Mouse (Mus musculus) thymus, postnatal 25 days (tissue): ENCODE data around the gene Plpp2.

Experiments
- DNase-seq: peaks from one replicate; pipeline ENCODE4 v3.0.0; 2022

The Plpp2 gene

GRCm38 (mm10) chr10:79548971-79549723, 15.6 kb upstream of the Plpp2 start:
- DNase-seq: no peak

- no peak for DNase-seq
Observed at GRCm38 (mm10) chr10:79548546-79548945, 14.9 kb upstream of the Plpp2 start.

DNA sequence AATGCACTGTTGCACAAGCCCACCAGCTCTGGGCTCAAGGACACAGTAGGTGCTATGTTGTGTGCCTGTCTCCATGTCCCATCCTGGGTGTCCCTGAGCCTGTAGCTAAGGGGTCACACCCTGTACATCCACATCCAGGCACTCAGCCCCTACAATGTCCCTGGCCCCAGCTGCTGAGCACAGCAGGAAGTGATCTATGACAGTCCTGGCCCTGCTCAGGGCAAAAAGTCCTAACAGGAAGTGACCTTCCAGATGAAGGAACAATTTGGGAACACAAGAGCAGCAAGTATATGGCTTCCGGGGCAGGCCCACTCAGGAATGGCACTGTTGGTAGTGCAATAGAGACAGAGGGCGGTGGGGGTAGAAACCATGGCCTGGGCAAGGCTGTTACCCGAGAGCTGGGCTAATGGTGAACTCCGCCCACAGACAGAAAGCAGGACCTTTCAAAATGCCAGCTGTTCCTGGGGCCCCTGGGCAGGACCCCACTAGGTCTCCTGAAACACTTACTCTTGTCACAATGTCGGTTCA, 13.6 kb upstream of the Plpp2 start:
- no peak for DNase-seq

GRCm38 (mm10) chr10:79546483-79546882, 12.9 kb upstream of the Plpp2 start:
- no peak for DNase-seq

DNA sequence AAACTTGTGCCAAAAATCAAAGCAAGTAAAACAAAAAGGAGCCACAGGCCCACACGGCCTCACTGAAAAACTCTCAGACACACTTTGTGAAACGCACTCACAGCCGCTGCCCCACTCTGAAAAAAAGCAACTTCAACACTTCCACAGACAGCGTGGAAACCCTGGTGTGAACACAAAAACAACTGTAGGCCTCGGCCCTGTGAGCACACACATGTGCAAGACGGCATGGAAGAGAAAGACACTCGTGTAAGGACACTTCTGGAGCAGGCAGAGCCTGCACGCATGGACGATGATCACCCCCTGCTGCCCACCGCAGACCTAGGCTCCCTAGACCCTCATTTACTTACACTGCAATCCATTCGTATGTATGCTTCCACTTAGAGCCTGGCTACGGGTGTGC, 12.3 kb upstream of the Plpp2 start:
- no peak for DNase-seq

DNA sequence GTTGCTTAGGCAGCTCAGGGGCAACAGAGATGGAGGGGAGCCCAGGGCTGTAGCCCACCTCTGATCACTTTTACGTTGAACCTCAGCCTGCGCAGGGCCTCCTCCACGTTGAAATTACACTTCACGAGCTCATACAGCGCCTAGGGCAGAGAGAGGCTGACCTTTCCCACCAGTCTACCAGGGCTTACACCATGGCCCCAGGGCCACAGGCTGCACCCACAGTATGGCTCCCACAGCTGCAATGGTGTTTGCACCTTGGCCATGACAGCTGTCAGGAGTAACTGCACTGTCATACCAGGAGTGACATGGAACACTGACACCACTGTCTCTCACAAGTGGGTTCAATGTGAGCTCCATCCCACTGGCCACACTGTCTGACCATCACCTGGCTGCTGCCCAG, 11.0 kb upstream of the Plpp2 start:
- DNase-seq: no peak

- DNase-seq: no peak
Observed at GRCm38 (mm10) chr10:79543884-79544597, 10.4 kb upstream of the Plpp2 start.

DNA sequence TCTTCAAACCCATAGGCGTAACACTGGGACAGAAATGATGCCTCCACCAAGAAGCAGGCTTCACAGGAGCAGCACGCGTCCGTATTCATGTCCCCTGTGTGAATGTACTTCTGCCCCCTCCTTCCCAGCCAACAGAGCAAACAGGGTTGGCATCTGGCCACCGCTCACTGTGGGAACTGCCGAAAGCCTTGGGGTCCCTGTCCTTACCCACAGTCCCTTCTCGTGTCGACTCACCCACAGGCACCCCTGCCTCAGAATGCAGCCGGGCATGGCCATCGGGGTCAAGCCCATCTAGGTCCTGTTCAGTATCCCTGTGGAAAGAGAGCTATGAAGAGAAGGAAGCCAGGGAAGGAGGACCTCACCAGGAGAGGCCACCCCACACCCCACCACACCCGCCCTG, 8.6 kb upstream of the Plpp2 start:
- no peak for DNase-seq

GRCm38 (mm10) chr10:79541522-79541921, 7.9 kb upstream of the Plpp2 start:
- no peak for DNase-seq

DNA sequence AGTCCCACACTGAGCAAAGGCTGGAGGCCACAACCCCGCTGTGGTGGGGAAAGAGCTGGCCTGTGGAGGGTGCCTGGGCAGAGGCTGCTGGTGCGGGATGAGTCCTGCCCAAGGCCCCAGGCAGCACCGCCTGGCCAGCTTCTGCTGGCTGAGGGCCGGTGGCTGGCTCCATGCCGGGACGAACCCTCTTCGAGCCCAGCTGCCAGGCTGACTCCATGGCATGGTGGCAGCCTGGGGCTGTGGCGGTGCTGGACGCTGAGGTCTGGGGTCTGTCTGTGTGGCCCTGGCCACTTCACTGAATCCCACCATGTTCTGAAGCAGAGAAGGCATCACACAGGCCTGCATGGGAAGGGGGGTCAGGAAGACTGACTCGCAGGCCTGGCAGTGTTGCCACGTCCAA, 7.2 kb upstream of the Plpp2 start:
- DNase-seq: no peak

DNA sequence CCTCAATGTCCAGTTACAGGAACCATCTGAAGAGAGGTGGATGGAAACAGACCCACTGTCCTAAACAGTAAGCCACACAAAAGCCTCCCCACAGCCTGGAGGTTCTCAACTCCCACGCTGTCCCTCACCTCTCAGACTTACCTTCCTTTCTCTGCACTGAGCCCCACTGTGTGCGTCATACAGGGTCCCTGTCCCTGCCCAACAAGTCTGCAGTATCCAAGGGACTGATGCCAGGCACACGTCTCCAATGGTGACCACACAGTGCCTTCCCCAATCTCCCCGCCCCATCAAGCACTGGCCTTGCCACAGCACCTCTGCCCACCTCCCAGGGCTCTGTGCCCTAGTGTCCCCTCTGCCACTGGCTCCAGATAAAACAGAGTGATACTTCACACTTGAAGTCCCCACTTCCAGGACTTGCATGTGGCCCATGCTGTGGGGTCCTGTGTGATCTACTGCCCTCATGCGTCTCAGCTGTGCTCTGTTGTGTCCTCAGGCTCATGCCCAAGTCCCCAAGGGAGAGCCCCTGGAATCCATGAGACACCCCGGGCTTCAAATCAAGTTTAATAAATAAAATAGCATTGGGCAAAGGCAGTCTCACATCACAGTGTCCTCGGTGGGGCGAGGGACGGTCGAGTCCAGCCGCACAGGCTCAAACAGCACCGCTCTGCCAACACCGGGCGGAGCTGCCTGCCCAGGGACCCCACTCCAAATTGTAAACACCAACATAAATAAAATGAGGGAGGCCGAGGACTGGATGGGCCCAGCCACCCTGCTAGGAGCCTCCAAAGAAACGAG, 6.3 kb upstream of the Plpp2 start:
- no peak for DNase-seq

GRCm38 (mm10) chr10:79538873-79539272, 5.3 kb upstream of the Plpp2 start:
- no peak for DNase-seq

DNA sequence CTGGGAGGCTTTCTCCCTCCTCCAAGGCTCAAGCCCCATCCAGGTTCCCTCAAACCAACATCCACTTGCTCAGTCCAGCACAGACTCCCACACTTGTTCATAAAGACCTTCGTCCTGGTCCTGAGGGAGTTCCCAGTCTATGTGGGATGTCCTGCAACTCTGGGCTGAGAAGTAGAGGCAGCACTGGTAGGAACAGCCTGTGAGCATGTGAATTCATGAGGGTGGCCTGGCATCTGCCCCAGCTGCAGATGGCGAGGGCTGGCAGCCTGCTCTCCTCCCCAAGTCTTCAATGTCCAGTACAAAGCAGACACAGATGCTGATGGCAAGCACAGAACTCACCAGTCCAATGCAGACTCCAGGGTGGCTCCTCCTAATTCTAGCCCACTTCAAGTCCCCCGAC, 4.7 kb upstream of the Plpp2 start:
- DNase-seq: no peak

DNA sequence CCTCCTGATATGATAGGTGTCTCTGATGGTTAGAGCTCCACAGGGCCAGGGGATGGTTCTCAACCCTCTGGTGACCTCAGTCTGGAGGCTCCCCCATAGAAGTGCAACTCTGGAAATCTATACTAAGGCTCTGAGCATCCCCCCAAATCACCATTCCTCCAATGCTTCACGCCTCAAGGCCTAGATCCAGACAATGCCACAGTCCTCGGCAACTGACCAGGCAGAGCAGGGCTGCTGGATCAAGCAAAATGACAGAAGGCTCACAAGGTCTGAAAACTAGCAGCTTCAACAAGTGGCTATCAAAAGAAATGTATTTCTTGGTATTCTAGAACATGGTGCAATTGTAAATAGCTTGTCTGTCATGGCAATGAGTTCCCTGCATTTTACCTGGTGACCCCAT, 4.2 kb upstream of the Plpp2 start:
- no peak for DNase-seq

DNA sequence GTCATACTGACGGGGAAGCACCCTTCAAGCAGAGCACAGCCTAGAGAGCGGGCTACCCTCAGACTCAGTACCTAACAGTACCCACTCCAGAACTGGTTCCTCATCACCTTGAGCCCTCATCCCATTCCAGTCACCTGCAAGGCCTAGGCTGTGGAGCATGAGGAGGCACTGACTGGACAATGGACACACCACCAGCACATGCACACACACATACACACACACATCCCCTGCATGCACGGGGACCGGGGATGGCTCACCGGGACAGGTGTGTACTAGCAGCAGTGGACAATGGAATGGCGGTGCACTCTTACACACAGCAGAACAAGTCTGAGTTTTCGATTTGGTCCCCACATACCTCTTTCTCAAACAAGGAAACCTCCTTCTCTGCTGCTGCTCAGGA, 3.7 kb upstream of the Plpp2 start:
- no peak for DNase-seq

DNA sequence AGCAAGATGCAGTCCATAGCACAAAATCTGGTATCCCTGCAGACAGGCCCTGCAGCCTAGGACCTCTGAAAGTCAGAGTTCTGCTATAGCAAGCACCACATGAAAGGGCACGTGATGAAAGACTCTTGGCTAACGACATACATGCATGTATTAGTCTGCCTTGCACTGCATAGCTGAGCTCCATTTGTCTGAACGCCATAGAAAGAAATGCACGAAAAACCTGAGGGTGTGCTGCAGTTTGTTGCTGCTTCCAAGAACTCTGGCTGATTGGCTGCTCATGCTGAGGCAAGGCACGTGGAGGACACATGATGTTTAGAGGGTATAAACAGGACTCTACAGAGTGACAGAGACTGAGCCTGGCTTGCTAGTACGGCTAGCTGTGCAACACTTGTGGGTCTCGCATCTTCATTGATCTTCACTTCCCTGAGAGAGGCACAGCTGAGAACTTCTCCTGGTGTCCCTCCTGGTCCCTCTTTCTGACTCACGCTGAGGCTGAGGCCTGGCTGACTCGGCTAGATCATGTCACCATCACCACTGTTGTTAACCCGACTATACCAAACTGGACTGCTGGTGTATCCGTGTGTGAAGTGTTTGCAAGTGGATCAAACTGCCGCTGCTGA, 3.0 kb upstream of the Plpp2 start:
- no peak for DNase-seq

DNA sequence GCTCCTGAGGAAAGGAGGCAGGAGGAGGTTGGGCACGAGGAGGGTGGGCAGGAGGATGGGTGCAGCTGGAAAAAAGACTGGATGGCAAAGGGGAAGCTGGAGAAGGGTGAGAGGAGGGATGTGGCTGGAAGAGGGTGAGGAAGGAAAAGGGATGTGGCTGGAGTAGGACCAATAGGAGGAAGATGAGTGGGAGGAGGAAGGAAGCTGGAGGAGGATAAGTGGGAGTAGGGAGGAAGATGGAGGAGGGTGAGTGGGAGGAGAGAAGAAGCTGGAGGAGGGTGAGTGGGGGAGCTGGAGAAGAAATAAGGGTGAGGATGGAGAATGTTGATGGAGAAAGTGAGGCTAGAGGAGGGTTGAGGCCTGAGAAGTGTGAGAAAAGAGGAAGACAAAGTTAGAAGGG, 1.8 kb upstream of the Plpp2 start:
- no peak for DNase-seq

DNA sequence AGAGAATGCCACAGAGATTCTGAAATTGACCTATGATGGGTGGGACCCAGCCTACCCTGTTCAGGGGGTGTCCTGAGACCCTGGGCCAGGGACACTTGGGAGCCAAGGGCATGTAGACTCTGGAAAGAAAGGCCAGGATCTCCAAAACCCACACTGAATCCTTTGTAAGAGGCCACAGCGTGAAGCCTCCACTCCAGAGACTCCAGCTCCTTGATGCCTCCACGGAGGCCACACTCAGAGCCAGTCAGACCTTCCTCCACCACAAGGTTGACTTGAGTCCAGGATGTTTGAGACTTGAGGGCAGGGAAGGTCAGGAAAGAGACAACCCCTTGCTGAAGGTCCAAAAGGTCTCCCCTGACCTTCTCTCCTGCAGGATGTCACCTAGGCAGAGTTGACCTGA, 830 bp upstream of the Plpp2 start:
- no peak for DNase-seq

DNA sequence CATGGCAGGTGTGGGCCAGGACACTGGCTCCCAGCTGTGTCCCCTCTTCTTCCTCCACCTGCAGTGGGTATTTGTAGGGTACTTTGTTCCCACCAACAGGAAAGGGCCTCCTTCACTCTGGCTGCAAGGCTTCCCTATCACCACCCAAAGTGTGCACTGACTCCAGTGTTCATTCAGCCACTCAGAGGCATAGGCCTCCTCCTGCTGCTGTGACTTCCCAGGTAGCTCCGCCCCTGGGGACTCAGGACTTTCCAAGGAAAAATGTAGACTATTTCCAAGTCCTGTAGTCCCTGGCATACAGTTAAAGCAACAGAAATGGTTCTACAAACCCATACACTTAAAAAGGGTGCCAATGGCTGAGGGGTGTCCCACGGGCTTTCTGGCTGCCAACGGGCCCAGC, 918 bp downstream of the Plpp2 start:
- DNase-seq: no peak

- DNase-seq: no peak
Observed at GRCm38 (mm10) chr10:79531593-79531992, 2.0 kb downstream of the Plpp2 start.

DNA sequence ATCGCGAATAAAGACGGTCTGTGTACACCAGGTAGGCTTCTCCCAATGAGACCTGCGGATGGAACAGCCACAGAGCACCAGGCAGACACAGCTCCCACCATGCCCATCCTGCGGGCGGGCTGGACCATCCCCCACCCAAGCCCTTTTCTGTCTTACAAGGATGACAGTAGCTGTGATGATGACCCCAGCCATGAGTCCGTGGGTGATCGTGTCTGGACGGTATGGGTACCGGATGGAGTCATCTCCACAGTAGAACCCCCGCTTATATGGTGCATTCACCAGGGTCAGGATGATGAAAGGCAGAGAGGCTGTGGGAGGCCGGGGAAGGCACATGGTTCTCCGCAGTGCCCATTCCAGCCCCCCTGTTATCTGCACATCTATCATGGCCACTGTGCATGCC, 2.9 kb downstream of the Plpp2 start:
- no peak for DNase-seq

- DNase-seq: no peak
Observed at GRCm38 (mm10) chr10:79530241-79530640, 3.4 kb downstream of the Plpp2 start.

- DNase-seq: no peak
Observed at GRCm38 (mm10) chr10:79528081-79528480, 5.5 kb downstream of the Plpp2 start.
